In genomic region chr2:74760146-74760545, GRCm38 (mm10) we compare ENCODE assay signal across 23 mouse cellular contexts. TPM values are rescaled to one million over a fixed set of nuclear protein-coding genes. Genes with fewer than 3 reads are reported as not detected.
"Had no signal": no experiment of that assay in that cellular context is flagged by ENCODE, and none has a peak within 500 bp of the region (broad histone marks: within the 10 kb centered on the region; RNA-seq: fewer than 3 reads in every experiment).

No protein-coding gene starts in this region.

- H3K4me2 ChIP-seq: lung, embryonic 15.5 days; midbrain, embryonic 12.5 days; midbrain, embryonic 15.5 days; neural tube, embryonic 13.5 days had no signal

- ATAC-seq: inflammation-experienced regulatory T-cells, adult 6 months; midbrain, embryonic 15.5 days had no signal

- H3K9ac ChIP-seq: liver, embryonic 14.5 days; lung, embryonic 15.5 days; midbrain, embryonic 12.5 days; midbrain, embryonic 15.5 days; neural tube, embryonic 13.5 days had no signal

- H3K27ac ChIP-seq: liver, embryonic 14.5 days; lung, embryonic 15.5 days; midbrain, embryonic 12.5 days; midbrain, embryonic 15.5 days; neural tube, embryonic 13.5 days; stomach, postnatal 0 days had no signal

- H3K9me3 ChIP-seq: lung, embryonic 15.5 days; midbrain, embryonic 12.5 days; midbrain, embryonic 15.5 days; neural tube, embryonic 13.5 days had no signal

- H3K4me3 ChIP-seq: lung, embryonic 15.5 days; megakaryocyte, embryonic 14.5 days; midbrain, embryonic 12.5 days; midbrain, embryonic 15.5 days; myocyte; neural tube, embryonic 13.5 days had no signal

- DNase-seq: kidney, adult 11 months; kidney, adult 8-10 months; kidney, postnatal 14 days; kidney, postnatal 4 days; lung, adult 18-20 months; lung, postnatal 10 days; lung, postnatal 36 days; retina, postnatal 1 day; thymus, postnatal 25 days had no signal

- H3K36me3 ChIP-seq: lung, embryonic 15.5 days; midbrain, embryonic 12.5 days; midbrain, embryonic 15.5 days had no signal

RNA-seq across cellular contexts. Expression of gene Hoxd1, which starts 2.6 kb away (rescaled TPM):
- polyA plus RNA-seq: inflammation-experienced regulatory T-cells, adult 6 months; liver, adult 2 months; liver, embryonic 14.5 days; lung, embryonic 15.5 days; midbrain, embryonic 15.5 days; myocyte; small intestine, adult 2 months; spleen, adult 2 months; stomach, embryonic 14.5 days; stomach, postnatal 0 days; thymus, postnatal 0 days had no signal

RNA-seq across cellular contexts. Expression of gene Gm28230, which starts 33.6 kb away (rescaled TPM):
- polyA plus RNA-seq: inflammation-experienced regulatory T-cells, adult 6 months; liver, adult 2 months; liver, embryonic 14.5 days; midbrain, embryonic 12.5 days; midbrain, embryonic 15.5 days; myocyte; spleen, adult 2 months; stomach, postnatal 0 days; thymus, postnatal 0 days had no signal

RNA-seq across cellular contexts. Expression of gene Hoxd4, which starts 48.4 kb away (rescaled TPM):
- polyA plus RNA-seq: inflammation-experienced regulatory T-cells, adult 6 months; midbrain, embryonic 12.5 days; midbrain, embryonic 15.5 days; myocyte; thymus, postnatal 0 days had no signal

RNA-seq across cellular contexts. Expression of gene Hoxd3, which starts 48.4 kb away (rescaled TPM):
- polyA plus RNA-seq: inflammation-experienced regulatory T-cells, adult 6 months; liver, adult 2 months; midbrain, embryonic 12.5 days; myocyte; spleen, adult 2 months had no signal

RNA-seq across cellular contexts. Expression of gene Hoxd8, which starts 55.7 kb away (rescaled TPM):
- polyA plus RNA-seq: inflammation-experienced regulatory T-cells, adult 6 months; myocyte had no signal
